Mouse (Mus musculus) CH12.LX (cell line): ENCODE data around the gene Cntfr. TPM values are rescaled to one million over a fixed set of nuclear protein-coding genes. Genes with fewer than 3 reads are reported as not detected.

Experiments
- DNase-seq: peaks from one replicate; pipeline ENCODE4 v3.0.0-alpha.2; 2013; ENCODE audit errors: extremely low read depth
- H3K27ac ChIP-seq: 2 replicates; pipeline ENCODE4 v1.5.1; 2012; ENCODE audit warnings: low read depth, mild to moderate bottlenecking, control low read depth, moderate library complexity; ENCODE audit not compliant: insufficient read depth
- H3K27me3 ChIP-seq: replicated peaks from 2 replicates; pipeline ENCODE3; 2012; ENCODE audit warnings: inconsistent platforms
- H3K36me3 ChIP-seq, 2 experiments: replicated peaks in 1 of 2; 2 replicates each; pipeline versions ENCODE3 to v1.6.1; 2012; ENCODE audit warnings: inconsistent platforms in 1 of 2, low read length in 1 of 2, mild to moderate bottlenecking in 1 of 2, mixed read lengths in 1 of 2, moderate library complexity in 1 of 2; ENCODE audit not compliant: control insufficient read depth in 1 of 2, insufficient read depth in 1 of 2
- H3K4me1 ChIP-seq, 2 experiments: 2 replicates each; pipeline ENCODE4 v1.6.1; 2012; ENCODE audit warnings: inconsistent platforms in 1 of 2, moderate library complexity in 1 of 2; ENCODE audit not compliant: insufficient read depth in 2 of 2, control insufficient read depth in 1 of 2
- H3K4me2 ChIP-seq: 2 replicates; pipeline ENCODE4 v1.6.1; 2012; ENCODE audit warnings: low read depth, mild to moderate bottlenecking, control low read depth; ENCODE audit not compliant: poor library complexity, insufficient read depth, severe bottlenecking
- H3K4me3 ChIP-seq, 3 experiments: fragments of 150-350 bp in 1 of 3; sonication (generic) in 1 of 3; replicated peaks in 1 of 3; 2 replicates each; pipeline versions ENCODE3 to v1.5.1; 2011 to 2012; ENCODE audit warnings: low read depth in 2 of 3, low read length in 2 of 3, mild to moderate bottlenecking in 2 of 3, moderate library complexity in 2 of 3, control low read depth in 1 of 3, improper control_type of control experiment in 1 of 3, inconsistent platforms in 1 of 3, mixed read lengths in 1 of 3; ENCODE audit not compliant: poor library complexity in 1 of 3
- H3K79me2 ChIP-seq: replicated peaks from 2 replicates; pipeline ENCODE4 v1.6.1; 2012; ENCODE audit warnings: mild to moderate bottlenecking, moderate library complexity; ENCODE audit not compliant: control insufficient read depth, poor library complexity, insufficient read depth, severe bottlenecking; ENCODE audit errors: extremely low read depth
- H3K9ac ChIP-seq: 2 replicates; pipeline ENCODE4 v1.6.1; 2012; ENCODE audit warnings: low read depth, mild to moderate bottlenecking, control low read depth, moderate library complexity; ENCODE audit not compliant: insufficient read depth
- H3K9me3 ChIP-seq: replicated peaks from 2 replicates; pipeline ENCODE3; 2012; ENCODE audit warnings: low read length, inconsistent platforms, mixed read lengths
- BHLHE40 ChIP-seq: IDR thresholded peaks from 2 replicates; pipeline ENCODE4 v1.6.1; 2011; ENCODE audit warnings: mild to moderate bottlenecking, low read depth, low read length, improper control_type of control experiment
- CHD1 ChIP-seq: IDR thresholded peaks from 2 replicates; pipeline ENCODE4 v1.6.1; 2012; ENCODE audit warnings: low read depth, low read length, improper control_type of control experiment, inconsistent platforms
- CTCF ChIP-seq, 2 experiments: IDR thresholded peaks in 1 of 2; conservative IDR thresholded peaks in 1 of 2; 2 replicates each; pipeline ENCODE4 v1.5.1; 2011 to 2012; ENCODE audit warnings: low read depth in 2 of 2, low read length in 2 of 2, improper control_type of control experiment in 1 of 2, inconsistent platforms in 1 of 2, mild to moderate bottlenecking in 1 of 2, moderate library complexity in 1 of 2
- E2F4 ChIP-seq: IDR thresholded peaks from 2 replicates; pipeline ENCODE4 v1.6.1; 2011; ENCODE audit warnings: low read depth, low read length, improper control_type of control experiment; ENCODE audit not compliant: insufficient replicate concordance
- EP300 ChIP-seq: IDR thresholded peaks from 2 replicates; pipeline ENCODE4 v1.6.1; 2011; ENCODE audit warnings: low read length, improper control_type of control experiment
- GABPA ChIP-seq: IDR thresholded peaks from 2 replicates; pipeline ENCODE4 v1.6.1; 2012; ENCODE audit warnings: low read depth, low read length, improper control_type of control experiment, inconsistent platforms; ENCODE audit not compliant: insufficient replicate concordance
- HCFC1 ChIP-seq: IDR thresholded peaks from 2 replicates; pipeline ENCODE4 v1.6.1; 2012; ENCODE audit warnings: low read depth, mild to moderate bottlenecking, inconsistent platforms, low read length, improper control_type of control experiment
- IRF4 ChIP-seq: IDR thresholded peaks from 2 replicates; pipeline ENCODE4 v1.6.1; 2014; ENCODE audit warnings: low read depth, mild to moderate bottlenecking, inconsistent platforms, low read length, improper control_type of control experiment
- MAFK ChIP-seq: IDR thresholded peaks from 2 replicates; pipeline ENCODE4 v1.6.1; 2011; ENCODE audit warnings: low read length, improper control_type of control experiment; ENCODE audit not compliant: insufficient replicate concordance
- MAX ChIP-seq: IDR thresholded peaks from 2 replicates; pipeline ENCODE4 v1.6.1; 2011; ENCODE audit warnings: low read length, improper control_type of control experiment
- MEF2A ChIP-seq: IDR thresholded peaks from 2 replicates; pipeline ENCODE4 v1.6.1; 2014; ENCODE audit warnings: low read depth, mild to moderate bottlenecking, inconsistent platforms, low read length, improper control_type of control experiment, borderline replicate concordance
- MXI1 ChIP-seq: IDR thresholded peaks from 2 replicates; pipeline ENCODE4 v1.6.1; 2011; ENCODE audit warnings: mild to moderate bottlenecking, low read depth, low read length, improper control_type of control experiment
- NELFE ChIP-seq: IDR thresholded peaks from 2 replicates; pipeline ENCODE4 v1.6.1; 2011; ENCODE audit warnings: low read depth, low read length, improper control_type of control experiment
- NRF1 ChIP-seq: IDR thresholded peaks from 2 replicates; pipeline ENCODE4 v1.6.1; 2014; ENCODE audit warnings: low read depth, mild to moderate bottlenecking, inconsistent platforms, low read length, improper control_type of control experiment, moderate library complexity
- POLR2AphosphoS2 ChIP-seq: IDR thresholded peaks from 2 replicates; pipeline ENCODE4 v1.6.1; 2011; ENCODE audit warnings: low read depth, low read length, improper control_type of control experiment
- RAD21 ChIP-seq: IDR thresholded peaks from 2 replicates; pipeline ENCODE4 v1.6.1; 2011; ENCODE audit warnings: low read depth, mild to moderate bottlenecking, low read length, improper control_type of control experiment, moderate library complexity
- RCOR1 ChIP-seq: conservative IDR thresholded peaks from 2 replicates; pipeline ENCODE4 v1.6.1; 2012; ENCODE audit warnings: low read depth, mild to moderate bottlenecking, inconsistent platforms, low read length, improper control_type of control experiment
- SMC3 ChIP-seq: IDR thresholded peaks from 2 replicates; pipeline ENCODE4 v1.6.1; 2011; ENCODE audit warnings: low read depth, low read length, improper control_type of control experiment
- TBP ChIP-seq: conservative IDR thresholded peaks from 2 replicates; pipeline ENCODE4 v1.6.1; 2011; ENCODE audit warnings: low read depth, low read length, improper control_type of control experiment
- USF2 ChIP-seq: conservative IDR thresholded peaks from 2 replicates; pipeline ENCODE4 v1.6.1; 2011; ENCODE audit warnings: low read depth, low read length, improper control_type of control experiment
- ZC3H11A ChIP-seq: IDR thresholded peaks from 2 replicates; pipeline ENCODE4 v1.6.1; 2012; ENCODE audit warnings: low read depth, mild to moderate bottlenecking, inconsistent platforms, low read length, improper control_type of control experiment
- ZKSCAN1 ChIP-seq: IDR thresholded peaks from 2 replicates; pipeline ENCODE4 v1.6.1; 2012; ENCODE audit warnings: low read depth, inconsistent platforms, low read length, improper control_type of control experiment, borderline replicate concordance
- ZMIZ1 ChIP-seq: IDR thresholded peaks from 2 replicates; pipeline ENCODE4 v1.6.1; 2012; ENCODE audit warnings: low read depth, mild to moderate bottlenecking, inconsistent platforms, low read length, improper control_type of control experiment
- dilution Hi-C: fragments of 300-500 bp; cut with MboI; formaldehyde crosslinking; loops from 2 replicates; pipeline ENCODE4 v1.14.3; 2020; ENCODE audit warnings: low sequenced_read_pairs; ENCODE audit not compliant: extremely low pct_unique_long_range_greater_than_20kb, extremely low pct_ligation_motif_present
- in situ Hi-C: fragments of 300-500 bp; cut with MboI; formaldehyde crosslinking; loops from 3 replicates; pipeline ENCODE4 v1.14.3; 2019; ENCODE audit warnings: low sequenced_read_pairs, low pct_ligation_motif_present, low pct_unique_long_range_greater_than_20kb, mixed read lengths
- polyA plus RNA-seq: library from polyadenylated mRNA; unstranded; fragments of >175 nt; gene quantifications from 2 replicates; pipeline ENCODE4 v1.2.1, GENCODE M21; 2012; ENCODE audit warnings: low read depth; ENCODE audit not compliant: insufficient read length
- total RNA-seq, 2 experiments: library from RNA; depleted of rRNA; stranded (reverse); fragments of 300-350 nt in 1 of 2; fragments of >200 nt in 1 of 2; gene quantifications; 2 replicates each; pipeline ENCODE4 v1.2.3; 2012 to 2014

Gene Cntfr
- total and polyA plus RNA-seq, 3 experiments = not detected

DNA sequence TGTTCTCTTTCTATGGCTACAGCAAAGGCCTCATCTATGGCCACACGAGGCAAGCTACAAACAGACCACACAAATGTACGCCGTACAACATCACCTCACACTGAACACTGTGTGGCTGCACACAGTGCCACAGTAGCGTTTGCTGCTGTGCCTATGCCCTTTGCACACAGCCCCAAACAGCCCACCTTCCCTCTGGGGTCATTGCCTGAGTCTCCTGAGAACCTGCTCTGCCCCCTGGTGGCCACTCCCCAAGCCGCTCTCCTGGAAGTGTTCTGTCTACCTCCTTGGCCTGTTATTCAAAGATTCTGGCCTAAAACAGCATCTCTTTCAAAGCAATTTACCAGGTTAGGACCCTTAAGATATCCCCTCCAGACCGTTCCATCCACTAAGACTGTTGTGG, 43.6 kb downstream of the Cntfr start:
- no peak overlapping the region for H3K4me3 ChIP-seq
- H3K36me3 ChIP-seq = no peaks in the 10 kb centered on the region
- peaks cover 75% of the 10 kb centered on the region for H3K27me3 ChIP-seq
- H3K9me3 ChIP-seq = no peaks in the 10 kb centered on the region
- dilution Hi-C loops (no loop called here), in situ Hi-C loops (loop anchor here (10.0 kb wide), 1 partner anchor 48 kb away; no protein-coding TSS in a partner anchor)
- TF ChIP-seq MEF2A (no peak), MAFK (no peak), ZKSCAN1 (no peak), NELFE (0 out of 2 replicates have a peak, but pooled peaks have one; percentile 27), GABPA (no peak), MAX (no peak), SMC3 (peak; percentile 95), HCFC1 (no peak), IRF4 (peak; percentile 24; the same call in 1 of the 2 replicates), USF2 (no peak), CTCF (conservative IDR thresholded peaks at IDR 0.05 in 1 of 2, IDR thresholded peaks at IDR 0.05 in 1 of 2; ENCODE audit: low read depth in 2 of 2, low read length in 2 of 2) (peak; percentile 24 to 87; a peak in 3 of 4 replicates), ZC3H11A (peak; percentile 37; the same call in 1 of the 2 replicates), RAD21 (peak; percentile 68)
- H3K4me1 ChIP-seq = peaks cover 0 to 3% of the 10 kb centered on the region in 2 experiments; a peak in 1 of 4 replicates
- peak; percentile 72 for DNase-seq
- H3K27ac ChIP-seq = no peak overlapping the region
- H3K9ac ChIP-seq = no peak overlapping the region
- no peaks in the 10 kb centered on the region for H3K79me2 ChIP-seq
- no peak overlapping the region for H3K4me2 ChIP-seq

DNA sequence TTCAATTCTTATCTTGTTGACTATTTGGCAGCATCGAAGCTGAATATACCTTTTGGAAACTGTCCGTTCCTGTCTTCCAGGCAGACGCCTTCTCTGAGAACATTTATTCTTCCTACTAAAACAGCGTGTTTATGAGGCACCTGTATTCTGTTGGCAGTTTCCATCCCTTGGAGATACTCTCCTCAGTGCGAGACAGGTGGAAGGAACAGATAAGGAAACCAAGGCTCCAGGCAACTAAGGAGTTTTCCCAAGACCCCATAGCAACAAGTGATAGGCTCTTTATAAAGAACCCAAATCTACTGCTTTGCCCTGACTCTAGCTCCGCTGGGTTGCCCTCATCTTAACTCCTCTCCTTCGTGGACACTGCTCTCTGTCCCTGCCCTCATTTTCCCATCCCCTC, 48.3 kb downstream of the Cntfr start:
- peaks cover 4% of the 10 kb centered on the region for H3K9me3 ChIP-seq
- DNase-seq = no peak
- no peak overlapping the region for H3K9ac ChIP-seq
- no peak for TF ChIP-seq MEF2A
- no peak overlapping the region for H3K27ac ChIP-seq
- H3K27me3 ChIP-seq = peaks cover 53% of the 10 kb centered on the region
- no peaks in the 10 kb centered on the region for H3K79me2 ChIP-seq
- in situ Hi-C loops (no loop called here), dilution Hi-C loops (no loop called here)
- no peak overlapping the region for H3K4me2 ChIP-seq
- no peaks in the 10 kb centered on the region for H3K36me3 ChIP-seq
- no peaks in the 10 kb centered on the region for H3K4me1 ChIP-seq
- no peak overlapping the region for H3K4me3 ChIP-seq

- TF ChIP-seq TBP (no peak), EP300 (no peak), MAFK (no peak), BHLHE40 (no peak), POLR2AphosphoS2 (no peak), E2F4 (no peak), CHD1 (no peak), NRF1 (no peak), MXI1 (no peak), RCOR1 (no peak), ZMIZ1 (no peak)
- DNase-seq = no peak
- Histone ChIP-seq H3K4me2 (no peak overlapping the region), H3K9me3 (peaks cover 4% of the 10 kb centered on the region), H3K27me3 (peaks cover 49% of the 10 kb centered on the region), H3K4me3 (no peak overlapping the region), H3K36me3 (no peaks in the 10 kb centered on the region), H3K27ac (no peak overlapping the region), H3K9ac (no peak overlapping the region), H3K4me1 (no peaks in the 10 kb centered on the region), H3K79me2 (no peaks in the 10 kb centered on the region)
- dilution Hi-C loops (no loop called here), in situ Hi-C loops (no loop called here)
Observed at GRCm38 (mm10) chr4:41648157-41648556, 48.7 kb downstream of the Cntfr start.
